Mouse (Mus musculus) erythroblast, embryonic 14.5 days (primary cell): Measurements from ENCODE around the gene Tmem94.

Experiments
- GATA1 ChIP-seq: IDR thresholded peaks from 2 replicates; pipeline ENCODE4 v1.6.1; 2012; ENCODE audit warnings: low read length, inconsistent platforms, mixed read lengths
- TAL1 ChIP-seq: IDR thresholded peaks from 3 replicates; pipeline ENCODE4 v1.6.1; 2012; ENCODE audit warnings: low read length, inconsistent platforms, mixed read lengths

DNA sequence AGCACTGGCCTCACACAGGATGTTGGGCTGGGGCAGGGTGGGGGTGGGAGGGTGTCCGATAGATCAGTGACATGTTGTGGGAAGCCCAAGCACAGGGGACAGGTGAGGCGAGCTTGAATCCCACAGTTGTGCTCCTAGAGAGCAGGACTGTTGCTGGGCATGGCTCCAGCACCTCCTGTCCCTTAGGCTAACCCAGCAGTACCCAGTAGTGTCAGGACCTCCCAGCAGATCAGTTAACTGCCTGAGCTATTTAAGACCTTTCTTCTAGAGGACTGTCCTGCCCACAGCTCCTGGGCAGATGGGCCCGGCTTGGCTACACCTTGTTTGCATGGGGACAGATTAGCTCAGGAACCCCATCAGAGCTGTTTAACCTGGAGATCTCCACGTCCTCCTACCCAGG is 63.8 kb downstream of the Tmem94 start:
- TF ChIP-seq GATA1 (no peak), TAL1 (no peak)
